Mouse (Mus musculus): ENCODE data around the gene Cend1. TPM values are rescaled to one million over a fixed set of nuclear protein-coding genes. Genes with fewer than 3 reads are reported as not detected.

Cend1 gene
- polyA plus RNA-seq, 1 experiment, result 1.3 TPM

DNA sequence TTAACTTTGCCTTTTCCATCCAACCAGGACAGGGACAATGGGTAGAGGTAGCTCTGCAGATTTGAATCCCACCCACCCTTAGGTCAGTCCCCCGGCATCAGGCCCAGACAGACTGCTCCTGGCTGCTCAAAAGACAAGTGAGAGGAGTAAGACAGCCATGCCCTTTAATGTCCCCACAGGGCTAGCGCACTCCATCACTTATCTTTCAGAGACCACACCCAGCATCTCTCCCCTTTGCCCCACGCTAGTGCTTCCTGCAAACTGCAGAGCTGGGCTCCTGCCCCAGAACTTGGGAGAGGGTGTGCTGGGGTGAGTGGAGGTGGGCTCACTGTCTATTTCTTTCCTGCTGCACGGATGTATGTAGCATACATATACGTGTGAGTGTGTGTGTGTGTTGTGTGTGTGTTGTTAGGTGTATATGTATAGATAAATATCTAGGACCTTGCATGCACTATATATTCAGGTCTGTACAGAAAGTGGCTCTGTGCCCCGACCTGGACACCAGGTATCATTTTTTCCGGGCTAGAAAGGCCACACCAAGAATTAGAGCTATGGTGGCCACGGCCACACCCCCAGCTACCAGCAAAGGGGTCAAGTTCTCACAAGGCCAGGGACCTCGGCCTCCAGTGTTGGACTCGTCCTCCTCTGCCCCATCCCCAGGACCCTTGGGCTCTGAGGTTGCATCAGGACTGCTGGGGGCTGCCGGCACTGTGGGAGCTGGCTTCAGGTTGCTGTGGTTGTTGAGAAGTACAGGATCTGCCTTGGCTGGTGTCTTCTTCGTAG, 2.2 kb downstream of the Cend1 start:
- H3K27ac ChIP-seq (ENCODE audit: insufficient read depth, low read depth, low read length), result no peak overlapping the region
- H3K4me1 ChIP-seq (ENCODE audit: control insufficient read depth, insufficient read depth, low read length), result no peaks in the 10 kb centered on the region; the same call in 1 of the 2 replicates
- TF ChIP-seq CTCF (conservative IDR thresholded peaks at IDR 0.05; ENCODE audit: insufficient read depth, insufficient read length, low read depth, low read length) (no peak), POLR2A (IDR thresholded peaks at IDR 0.05; ENCODE audit: low read depth, low read length) (no peak)
- DNase-seq, result no peak
- WGBS, result 91% methylated on average over 12 of the region's 12 CpGs
- H3K4me3 ChIP-seq (ENCODE audit: insufficient read depth, low read depth, low read length), result no peak overlapping the region
- H3K27me3 ChIP-seq (replicated peaks; ENCODE audit: control insufficient read depth, insufficient read depth, low read length), result no peaks in the 10 kb centered on the region
- H3K36me3 ChIP-seq (ENCODE audit: control insufficient read depth, insufficient read depth, low read length), result no peaks in the 10 kb centered on the region

DNA sequence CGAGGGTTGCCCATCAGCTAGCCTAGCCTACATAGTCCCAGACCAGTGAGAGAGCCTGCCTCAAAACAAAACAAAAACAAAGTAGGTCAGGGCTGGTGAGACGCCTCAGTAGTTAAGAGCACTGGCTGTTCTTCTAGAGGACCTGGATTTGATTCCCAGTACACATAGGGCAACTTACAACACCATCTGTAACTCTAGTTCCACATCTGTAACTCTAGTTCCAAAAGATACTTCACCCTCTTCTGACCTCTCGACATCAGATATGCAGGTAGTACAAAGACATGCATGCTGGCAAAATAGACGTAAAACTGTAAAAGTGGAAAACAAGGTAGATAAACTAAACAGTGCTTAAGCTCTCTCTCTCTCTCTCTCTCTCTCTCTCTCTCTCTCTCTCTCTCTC, 5.5 kb downstream of the Cend1 start:
- H3K27me3 ChIP-seq (replicated peaks; ENCODE audit: control insufficient read depth, insufficient read depth, low read length), result no peaks in the 10 kb centered on the region
- no peaks in the 10 kb centered on the region for H3K36me3 ChIP-seq (ENCODE audit: control insufficient read depth, insufficient read depth, low read length)
- TF ChIP-seq CTCF (conservative IDR thresholded peaks at IDR 0.05; ENCODE audit: insufficient read depth, insufficient read length, low read depth, low read length) (no peak), POLR2A (IDR thresholded peaks at IDR 0.05; ENCODE audit: low read depth, low read length) (no peak)
- 57% methylated on average over 4 of the region's 4 CpGs for WGBS
- no peaks in the 10 kb centered on the region for H3K4me1 ChIP-seq (ENCODE audit: control insufficient read depth, insufficient read depth, low read length)
- H3K4me3 ChIP-seq (ENCODE audit: insufficient read depth, low read depth, low read length), result no peak overlapping the region
- DNase-seq, result peak; percentile 33
- H3K27ac ChIP-seq (ENCODE audit: insufficient read depth, low read depth, low read length), result no peak overlapping the region

DNA sequence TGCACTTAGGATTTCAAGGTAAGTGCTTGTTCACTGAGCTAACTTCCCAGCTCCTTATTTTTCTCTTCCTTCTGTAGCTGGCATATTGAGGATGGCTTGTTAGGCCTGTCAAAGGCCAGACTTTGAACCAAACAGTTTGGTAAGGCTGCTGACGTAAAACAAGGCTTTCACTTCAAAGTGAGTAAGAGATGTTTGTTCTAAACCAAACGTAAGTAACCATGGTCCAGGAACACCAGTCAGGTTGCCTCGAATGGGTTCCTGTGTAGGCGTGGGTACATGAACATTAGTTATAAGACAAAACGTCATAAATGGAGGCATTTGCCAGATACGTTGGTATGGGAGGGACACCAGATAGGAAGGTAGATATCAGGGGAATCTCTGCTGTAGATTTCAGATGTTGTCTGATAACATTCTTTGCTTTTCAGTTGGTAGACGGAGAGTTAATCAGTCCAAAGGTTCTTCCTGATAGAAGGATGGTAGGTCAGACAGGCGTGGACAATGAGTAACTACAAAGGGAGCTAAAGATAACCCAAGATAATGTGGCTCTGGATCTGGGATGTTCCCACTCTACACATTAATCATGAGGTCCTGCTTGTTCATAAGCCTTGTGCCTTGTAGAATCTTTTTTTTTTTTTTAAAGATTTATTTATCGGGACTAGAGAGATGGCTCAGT, 9.1 kb downstream of the Cend1 start:
- Histone ChIP-seq H3K27me3 (replicated peaks; ENCODE audit: control insufficient read depth, insufficient read depth, low read length) (no peaks in the 10 kb centered on the region), H3K36me3 (ENCODE audit: control insufficient read depth, insufficient read depth, low read length) (no peaks in the 10 kb centered on the region), H3K27ac (ENCODE audit: insufficient read depth, low read depth, low read length) (no peak overlapping the region), H3K4me3 (ENCODE audit: insufficient read depth, low read depth, low read length) (no peak overlapping the region), H3K4me1 (ENCODE audit: control insufficient read depth, insufficient read depth, low read length) (no peaks in the 10 kb centered on the region)
- 79% methylated on average over 9 of the region's 9 CpGs for WGBS
- DNase-seq, result no peak
- TF ChIP-seq POLR2A (IDR thresholded peaks at IDR 0.05; ENCODE audit: low read depth, low read length), result no peak
- no peak for TF ChIP-seq CTCF (conservative IDR thresholded peaks at IDR 0.05; ENCODE audit: insufficient read depth, insufficient read length, low read depth, low read length)

DNA sequence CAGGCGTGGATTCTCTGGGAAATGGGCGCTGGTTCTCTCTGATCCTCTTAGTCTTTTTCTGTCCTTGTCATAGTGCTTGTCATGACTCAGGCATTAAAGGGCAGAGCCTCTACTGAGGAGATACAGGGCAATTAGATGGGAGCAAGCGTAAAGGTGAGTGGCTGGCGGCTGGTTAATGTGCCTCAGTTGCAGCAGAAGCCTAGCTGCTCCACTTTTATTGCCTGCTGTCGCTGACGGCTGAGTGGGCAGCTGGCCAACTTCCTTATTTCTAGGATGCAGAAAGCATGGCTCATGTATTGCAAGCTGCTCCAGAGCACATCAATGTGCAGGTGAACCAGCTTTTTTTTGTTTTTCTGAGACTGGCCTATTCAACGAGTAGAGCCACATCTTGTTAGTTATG, 10.3 kb downstream of the Cend1 start:
- TF ChIP-seq POLR2A (IDR thresholded peaks at IDR 0.05; ENCODE audit: low read depth, low read length), result no peak
- TF ChIP-seq CTCF (conservative IDR thresholded peaks at IDR 0.05; ENCODE audit: insufficient read depth, insufficient read length, low read depth, low read length), result no peak
- H3K36me3 ChIP-seq (ENCODE audit: control insufficient read depth, insufficient read depth, low read length), result no peaks in the 10 kb centered on the region
- H3K4me1 ChIP-seq (ENCODE audit: control insufficient read depth, insufficient read depth, low read length), result peaks cover 4% of the 10 kb centered on the region; the same call in 1 of the 2 replicates
- peak; percentile 51 for DNase-seq
- no peak overlapping the region for H3K27ac ChIP-seq (ENCODE audit: insufficient read depth, low read depth, low read length)
- WGBS, result 50% methylated on average over 7 of the region's 7 CpGs
- no peak overlapping the region for H3K4me3 ChIP-seq (ENCODE audit: insufficient read depth, low read depth, low read length)
- H3K27me3 ChIP-seq (replicated peaks; ENCODE audit: control insufficient read depth, insufficient read depth, low read length), result no peaks in the 10 kb centered on the region

DNA sequence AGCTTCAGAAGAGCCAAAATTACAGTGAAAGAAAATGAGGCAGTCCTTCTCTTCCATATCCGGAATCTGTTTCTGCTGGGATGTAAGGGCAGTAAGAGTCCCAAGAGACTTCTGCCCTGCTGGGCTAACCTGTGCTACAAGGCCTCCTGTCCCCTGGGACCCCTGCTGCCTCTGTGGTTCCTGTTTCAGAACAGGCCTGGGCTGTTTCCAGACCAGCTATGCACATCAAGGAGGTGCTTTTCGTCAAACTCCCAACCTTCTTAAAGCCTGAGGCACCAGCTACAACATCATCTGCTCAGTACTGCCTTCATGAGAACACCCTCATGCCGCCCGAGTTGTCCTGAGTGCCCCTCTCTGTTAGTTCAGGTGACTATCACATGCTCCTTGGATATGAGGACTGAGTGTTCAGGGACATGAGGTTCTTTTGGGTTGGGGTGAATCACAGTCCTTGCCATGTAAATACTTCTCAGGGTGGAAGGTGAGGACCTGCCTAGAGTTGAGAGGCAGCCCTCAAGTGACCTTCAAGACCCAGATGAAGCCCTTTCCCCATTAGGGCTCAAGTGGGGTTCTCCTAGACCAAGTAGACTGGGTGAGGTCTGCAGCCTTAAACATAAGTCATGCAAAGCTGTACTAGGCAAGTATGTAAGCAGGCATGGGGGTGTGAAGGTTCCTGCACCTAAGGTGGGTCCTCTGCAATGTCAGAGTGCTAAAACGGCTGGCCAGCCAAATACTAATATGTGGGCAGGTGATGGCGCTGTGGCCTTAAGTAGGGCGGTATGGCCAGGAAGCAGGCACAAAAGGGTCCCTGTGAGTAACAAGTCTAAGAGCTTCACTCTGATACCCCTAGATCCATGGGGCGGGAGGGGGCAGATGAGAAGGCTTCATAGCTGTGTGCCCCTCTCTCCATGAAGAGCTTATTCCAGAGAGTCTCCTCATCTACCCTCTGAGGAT, 11.3 kb downstream of the Cend1 start:
- Histone ChIP-seq H3K36me3 (ENCODE audit: control insufficient read depth, insufficient read depth, low read length) (no peaks in the 10 kb centered on the region), H3K27ac (ENCODE audit: insufficient read depth, low read depth, low read length) (no peak overlapping the region), H3K4me3 (ENCODE audit: insufficient read depth, low read depth, low read length) (no peak overlapping the region), H3K4me1 (ENCODE audit: control insufficient read depth, insufficient read depth, low read length) (peaks cover 4% of the 10 kb centered on the region; the same call in 1 of the 2 replicates), H3K27me3 (replicated peaks; ENCODE audit: control insufficient read depth, insufficient read depth, low read length) (no peaks in the 10 kb centered on the region)
- 77% methylated on average over 8 of the region's 8 CpGs for WGBS
- TF ChIP-seq POLR2A (IDR thresholded peaks at IDR 0.05; ENCODE audit: low read depth, low read length), result no peak
- TF ChIP-seq CTCF (conservative IDR thresholded peaks at IDR 0.05; ENCODE audit: insufficient read depth, insufficient read length, low read depth, low read length), result peak; percentile 30; the same call in 1 of the 2 replicates
- DNase-seq, result no peak

DNA sequence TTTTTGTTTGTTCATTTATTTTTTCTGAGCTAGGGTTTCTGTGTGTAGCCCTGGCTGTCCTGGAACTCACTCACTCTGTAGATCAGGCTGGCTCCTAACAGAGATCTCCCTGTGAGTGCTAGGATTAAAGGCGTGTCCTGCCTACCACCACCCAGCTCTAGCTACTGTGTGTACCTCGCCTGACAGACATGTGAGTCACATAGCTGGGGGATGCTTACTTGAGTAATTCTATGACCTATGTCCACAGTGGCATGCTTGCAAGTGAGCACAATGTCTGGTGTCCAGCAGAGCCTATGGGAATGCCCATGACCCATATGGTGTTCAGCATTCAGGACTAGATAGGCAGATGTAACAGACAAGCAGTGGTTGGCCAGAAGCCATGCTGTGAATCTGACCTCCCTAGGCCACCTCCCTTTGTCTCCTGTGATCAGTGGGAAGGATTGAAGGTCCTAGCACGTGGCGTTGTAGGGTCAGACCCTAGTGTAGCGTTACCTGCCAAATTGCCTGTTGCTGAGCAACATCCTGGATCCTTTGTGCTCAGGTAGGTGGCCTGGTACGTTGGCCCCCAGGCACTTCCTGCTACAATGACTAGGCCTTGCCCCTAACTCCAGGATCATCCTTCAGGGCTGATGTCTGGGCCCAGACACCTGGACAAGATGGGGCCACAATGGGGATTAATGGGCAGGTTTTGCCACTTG, 13.0 kb downstream of the Cend1 start:
- WGBS, result 90% methylated on average over 6 of the region's 6 CpGs
- Histone ChIP-seq H3K4me3 (ENCODE audit: insufficient read depth, low read depth, low read length) (no peak overlapping the region), H3K4me1 (ENCODE audit: control insufficient read depth, insufficient read depth, low read length) (peaks cover 4% of the 10 kb centered on the region; the same call in 1 of the 2 replicates), H3K27me3 (replicated peaks; ENCODE audit: control insufficient read depth, insufficient read depth, low read length) (no peaks in the 10 kb centered on the region), H3K27ac (ENCODE audit: insufficient read depth, low read depth, low read length) (no peak overlapping the region), H3K36me3 (ENCODE audit: control insufficient read depth, insufficient read depth, low read length) (no peaks in the 10 kb centered on the region)
- no peak for TF ChIP-seq CTCF (conservative IDR thresholded peaks at IDR 0.05; ENCODE audit: insufficient read depth, insufficient read length, low read depth, low read length)
- TF ChIP-seq POLR2A (IDR thresholded peaks at IDR 0.05; ENCODE audit: low read depth, low read length), result no peak
- no peak for DNase-seq

Data from kidney, adult 2 months (tissue).